Mouse (Mus musculus): ENCODE data around the gene Ankrd63. TPM values are rescaled to one million over a fixed set of nuclear protein-coding genes. Genes with fewer than 3 reads are reported as not detected.

The Ankrd63 gene
- total RNA-seq, 2 experiments from 2014 or later = 0.10 to 0.30 TPM

GRCm38 (mm10) chr2:118693370-118693966, 10.3 kb downstream of the Ankrd63 start:
- DNase-seq = no peak

GRCm38 (mm10) chr2:118689875-118690274, 13.9 kb downstream of the Ankrd63 start:
- DNase-seq = peak in 1 of 2 experiments; percentile 70

DNA sequence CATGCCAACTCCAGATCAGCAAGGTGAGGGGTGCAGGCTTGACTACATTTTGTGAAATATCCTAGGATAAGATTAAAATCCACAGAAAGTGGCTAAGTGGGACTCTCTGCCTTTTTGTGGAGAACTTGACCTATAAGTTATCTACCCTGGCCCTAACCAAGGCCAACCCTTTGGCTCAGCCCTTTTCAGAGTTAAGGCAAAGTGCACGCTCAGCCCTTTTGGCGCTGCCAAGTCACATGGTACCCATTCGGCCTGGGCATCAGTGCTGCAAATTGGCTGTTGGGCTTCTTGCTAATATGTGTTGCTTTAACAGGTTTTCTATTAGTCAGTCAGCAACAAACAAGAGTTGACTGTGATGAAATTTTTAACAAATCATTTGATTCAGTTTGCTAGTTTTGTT, 16.0 kb downstream of the Ankrd63 start:
- DNase-seq = peak; percentile 80 to 84

DNA sequence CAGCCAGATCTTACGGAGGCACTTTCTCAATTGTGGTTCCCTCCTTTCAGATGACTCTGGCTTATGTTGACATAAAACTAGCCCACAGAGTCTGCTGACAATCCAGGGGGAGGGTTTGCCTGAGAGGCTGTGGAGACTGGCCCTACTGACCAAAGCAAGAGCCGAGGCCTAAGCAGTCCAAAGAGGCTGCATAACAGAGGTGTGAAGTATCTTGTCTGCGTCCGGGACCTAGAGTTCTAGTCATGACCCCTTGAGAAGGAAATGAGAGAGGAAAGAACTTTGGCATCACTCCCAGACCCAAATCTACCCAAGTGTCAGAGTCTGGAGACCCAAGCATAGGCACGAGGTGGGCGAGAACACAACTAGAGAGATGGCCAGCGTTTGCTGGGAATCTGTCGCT, 17.1 kb downstream of the Ankrd63 start:
- no peak for DNase-seq

DNA sequence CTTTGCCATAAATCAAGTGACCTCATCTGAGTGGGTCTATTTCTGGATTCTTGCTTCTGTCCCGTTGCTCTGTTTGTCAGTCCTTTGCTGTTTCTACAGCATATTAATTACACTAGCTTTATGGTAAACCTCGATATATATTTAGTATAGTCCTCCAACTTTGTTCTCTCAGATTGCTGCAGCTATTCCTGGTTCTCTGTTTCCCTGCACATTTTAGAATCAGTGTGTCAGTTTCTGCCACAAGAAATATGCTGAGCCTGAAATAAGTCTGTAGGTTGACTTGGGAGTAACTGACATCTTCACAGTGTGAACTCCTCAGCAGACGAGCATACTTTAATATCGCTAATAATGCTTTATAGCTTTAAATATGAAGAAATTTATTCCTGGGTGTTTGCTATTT, 18.7 kb downstream of the Ankrd63 start:
- no peak for DNase-seq

- peak; percentile 73 to 75 for DNase-seq
Measured at GRCm38 (mm10) chr2:118682544-118683260, 21.1 kb downstream of the Ankrd63 start.

GRCm38 (mm10) chr2:118680926-118681325, 22.8 kb downstream of the Ankrd63 start:
- DNase-seq = no peak

DNA sequence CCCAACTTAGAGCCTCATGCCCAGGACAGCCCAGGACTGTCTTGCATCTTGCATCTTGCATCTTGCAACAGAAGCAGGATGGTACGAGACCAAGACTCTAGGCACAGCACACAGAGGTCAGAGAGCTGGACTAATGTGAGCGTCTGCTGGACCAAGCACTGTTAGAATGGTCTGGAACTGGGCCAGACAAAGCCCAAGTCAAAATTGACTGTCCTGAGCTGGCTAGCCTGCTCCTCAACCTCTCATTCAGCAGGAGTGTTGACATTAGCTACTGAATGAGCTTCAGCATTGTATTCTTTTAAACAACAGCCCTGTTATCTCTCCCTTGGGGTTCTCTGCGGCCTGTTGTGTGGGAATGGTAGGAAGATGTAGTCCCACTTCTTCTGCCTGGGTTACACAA, 24.2 kb downstream of the Ankrd63 start:
- DNase-seq = no peak

GRCm38 (mm10) chr2:118677817-118678216, 25.9 kb downstream of the Ankrd63 start:
- DNase-seq = peak in 1 of 2 experiments; percentile 38

GRCm38 (mm10) chr2:118676839-118677741, 26.7 kb downstream of the Ankrd63 start:
- peak; percentile 69 to 81 for DNase-seq

DNA sequence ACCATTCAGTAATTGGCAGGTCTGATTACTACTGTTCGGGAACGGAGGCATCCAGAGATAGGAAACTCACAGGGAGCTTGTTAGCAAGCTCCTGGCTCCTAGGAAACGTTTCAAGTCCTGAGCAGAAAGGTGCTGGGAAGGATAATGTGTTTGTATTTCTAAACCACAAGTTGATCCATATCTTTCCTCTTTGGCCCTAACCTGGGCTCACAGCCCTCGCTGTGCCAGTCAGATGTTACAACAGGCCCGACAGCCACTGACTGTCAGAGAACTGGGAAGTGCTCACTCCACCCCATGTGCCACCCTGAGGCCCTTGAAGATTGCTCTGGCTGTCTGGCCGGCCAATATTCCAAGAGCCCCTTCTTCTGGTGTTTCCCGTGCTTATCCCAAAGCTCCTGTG, 29.3 kb downstream of the Ankrd63 start:
- DNase-seq = no peak

DNA sequence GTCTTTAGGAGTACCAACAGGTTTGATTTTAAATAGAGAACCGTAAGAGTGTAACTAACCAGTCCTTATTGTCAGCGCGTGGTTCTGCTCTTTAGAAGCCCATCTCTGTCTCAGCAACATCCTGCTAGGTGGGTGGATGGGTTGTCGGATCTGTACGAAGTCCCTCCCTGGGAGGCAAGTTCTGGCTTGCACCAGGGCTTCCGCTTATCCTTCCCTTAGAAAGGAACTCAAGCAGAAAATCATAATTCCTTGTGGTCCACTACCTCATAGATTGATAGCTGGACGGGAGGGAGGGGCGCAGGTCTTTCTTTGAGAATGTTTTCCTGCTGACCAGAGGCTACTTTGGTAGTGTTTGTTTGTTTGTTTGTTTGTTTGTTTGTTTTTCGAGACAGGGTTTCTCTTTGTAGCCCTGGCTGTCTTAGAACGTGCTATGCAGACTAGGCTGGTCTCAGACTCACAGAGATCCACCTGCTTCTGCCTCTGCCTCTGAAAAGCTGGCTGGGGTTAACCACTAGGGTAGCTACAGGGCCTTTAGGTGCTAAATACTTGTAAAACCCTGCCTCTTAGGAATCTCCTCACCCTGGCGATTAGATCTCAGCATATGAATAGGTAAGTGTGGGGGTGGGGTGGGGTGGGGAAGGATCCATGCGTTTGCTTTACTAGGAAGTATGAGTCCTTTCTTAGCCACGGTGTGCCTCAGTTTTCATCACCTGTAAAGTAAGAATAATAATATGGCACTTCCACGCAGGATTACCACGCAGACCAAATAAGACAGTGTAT, 29.9 kb downstream of the Ankrd63 start:
- no peak for DNase-seq

GRCm38 (mm10) chr2:118671728-118672127, 32.0 kb downstream of the Ankrd63 start:
- peak; percentile 73 to 74 for DNase-seq

GRCm38 (mm10) chr2:118669785-118670184, 34.0 kb downstream of the Ankrd63 start:
- DNase-seq = peak; percentile 70 to 74

DNA sequence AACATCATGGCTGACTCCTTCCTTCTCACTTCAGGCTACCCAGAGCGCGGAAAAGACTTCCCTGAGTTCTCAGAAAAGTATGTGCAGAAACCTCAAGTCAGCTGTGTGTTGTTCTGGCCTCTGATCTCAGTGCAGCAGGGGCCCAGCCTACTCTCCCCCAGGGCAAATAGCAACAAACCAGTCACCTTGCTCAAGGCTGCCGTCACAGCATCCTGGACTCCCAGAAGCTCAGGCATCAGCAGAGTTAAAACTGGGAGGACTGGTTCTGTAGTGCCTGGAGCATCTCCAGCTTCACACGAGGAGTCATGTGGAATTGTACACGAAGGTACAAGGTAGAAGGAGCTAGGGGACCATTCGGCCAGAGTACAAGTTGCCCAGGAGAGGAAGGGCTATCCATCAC, 34.5 kb downstream of the Ankrd63 start:
- DNase-seq = no peak

- peak; percentile 48 to 65 for DNase-seq
Measured at GRCm38 (mm10) chr2:118667181-118667580, 36.6 kb downstream of the Ankrd63 start.

GRCm38 (mm10) chr2:118665616-118666015, 38.1 kb downstream of the Ankrd63 start:
- peak in 1 of 2 experiments; percentile 28 for DNase-seq

GRCm38 (mm10) chr2:118664975-118665516, 38.7 kb downstream of the Ankrd63 start:
- peak in 1 of 2 experiments; percentile 33 for DNase-seq

GRCm38 (mm10) chr2:118663804-118664766, 39.7 kb downstream of the Ankrd63 start:
- peak; percentile 55 to 70 for DNase-seq

Measured in adrenal gland, postnatal 36 days (tissue).